Mouse (Mus musculus): ENCODE data around the gene Cbs. TPM values are rescaled to one million over a fixed set of nuclear protein-coding genes. Genes with fewer than 3 reads are reported as not detected.

The Cbs gene
- polyA plus RNA-seq, 1 experiment from 2014 or later, result 17.1 TPM

GRCm38 (mm10) chr17:31668306-31668705, 31.3 kb upstream of the Cbs start:
- no peaks in the 10 kb centered on the region for H3K4me1 ChIP-seq (ENCODE audit: control insufficient read depth, insufficient read depth, low read depth, low read length)
- H3K9ac ChIP-seq (ENCODE audit: low read depth, low read length), result no peak overlapping the region
- no peak overlapping the region for H3K27ac ChIP-seq (ENCODE audit: low read depth, low read length)
- no peak for ATAC-seq
- WGBS, result 75% methylated on average over 4 of the region's 9 CpGs
- H3K36me3 ChIP-seq (ENCODE audit: control insufficient read depth, insufficient read depth, low read length), result no peaks in the 10 kb centered on the region
- no peaks in the 10 kb centered on the region for H3K9me3 ChIP-seq (ENCODE audit: control insufficient read depth, low read length)
- no peak overlapping the region for H3K4me3 ChIP-seq (ENCODE audit: low read length)
- no peak overlapping the region for H3K4me2 ChIP-seq (ENCODE audit: low read length)
- no peaks in the 10 kb centered on the region for H3K27me3 ChIP-seq (replicated peaks; ENCODE audit: control insufficient read depth, insufficient read depth, low read length)

- no peaks in the 10 kb centered on the region for H3K36me3 ChIP-seq (ENCODE audit: control insufficient read depth, insufficient read depth, low read length)
- WGBS, result 15% methylated on average over 4 of the region's 4 CpGs
- H3K4me2 ChIP-seq (ENCODE audit: low read length), result no peak overlapping the region
- no peak overlapping the region for H3K9ac ChIP-seq (ENCODE audit: low read depth, low read length)
- no peaks in the 10 kb centered on the region for H3K4me1 ChIP-seq (ENCODE audit: control insufficient read depth, insufficient read depth, low read depth, low read length)
- no peaks in the 10 kb centered on the region for H3K27me3 ChIP-seq (replicated peaks; ENCODE audit: control insufficient read depth, insufficient read depth, low read length)
- no peaks in the 10 kb centered on the region for H3K9me3 ChIP-seq (ENCODE audit: control insufficient read depth, low read length)
- H3K4me3 ChIP-seq (ENCODE audit: low read length), result no peak overlapping the region
- H3K27ac ChIP-seq (ENCODE audit: low read depth, low read length), result no peak overlapping the region
- ATAC-seq, result peak; percentile 67; the same call in 1 of the 2 replicates
Measured at GRCm38 (mm10) chr17:31664760-31665159, 27.7 kb upstream of the Cbs start.

- H3K27ac ChIP-seq (ENCODE audit: low read depth, low read length), result no peak overlapping the region
Measured at GRCm38 (mm10) chr17:31662855-31663254, 25.8 kb upstream of the Cbs start.

GRCm38 (mm10) chr17:31660661-31661250, 23.7 kb upstream of the Cbs start:
- no peaks in the 10 kb centered on the region for H3K27me3 ChIP-seq (replicated peaks; ENCODE audit: control insufficient read depth, insufficient read depth, low read length)
- ATAC-seq, result no peak
- no peak overlapping the region for H3K27ac ChIP-seq (ENCODE audit: low read depth, low read length)
- H3K4me3 ChIP-seq (ENCODE audit: low read length), result no peak overlapping the region
- WGBS, result 68% methylated on average over 8 of the region's 8 CpGs
- H3K36me3 ChIP-seq (ENCODE audit: control insufficient read depth, insufficient read depth, low read length), result no peaks in the 10 kb centered on the region
- H3K4me1 ChIP-seq (ENCODE audit: control insufficient read depth, insufficient read depth, low read depth, low read length), result peaks cover 8% of the 10 kb centered on the region
- no peak overlapping the region for H3K9ac ChIP-seq (ENCODE audit: low read depth, low read length)
- no peak overlapping the region for H3K4me2 ChIP-seq (ENCODE audit: low read length)
- H3K9me3 ChIP-seq (ENCODE audit: control insufficient read depth, low read length), result no peaks in the 10 kb centered on the region

More at GRCm38 (mm10) chr17:31662855-31663254, 25.8 kb upstream of the Cbs start:
- no peaks in the 10 kb centered on the region for H3K36me3 ChIP-seq (ENCODE audit: control insufficient read depth, insufficient read depth, low read length)
- H3K9ac ChIP-seq (ENCODE audit: low read depth, low read length), result no peak overlapping the region
- no peaks in the 10 kb centered on the region; the same call in 1 of the 2 replicates for H3K4me1 ChIP-seq (ENCODE audit: control insufficient read depth, insufficient read depth, low read depth, low read length)
- no peaks in the 10 kb centered on the region for H3K9me3 ChIP-seq (ENCODE audit: control insufficient read depth, low read length)
- no peak overlapping the region for H3K4me3 ChIP-seq (ENCODE audit: low read length)
- H3K4me2 ChIP-seq (ENCODE audit: low read length), result no peak overlapping the region
- H3K27me3 ChIP-seq (replicated peaks; ENCODE audit: control insufficient read depth, insufficient read depth, low read length), result no peaks in the 10 kb centered on the region
- ATAC-seq, result no peak

- H3K4me3 ChIP-seq (ENCODE audit: low read length), result peak within 1 kb of the TSS; percentile 68
- peaks cover 8% of the 10 kb centered on the region for H3K4me1 ChIP-seq (ENCODE audit: control insufficient read depth, insufficient read depth, low read depth, low read length)
- H3K36me3 ChIP-seq (ENCODE audit: control insufficient read depth, insufficient read depth, low read length), result peaks cover 4% of the 10 kb centered on the region; the same call in 1 of the 2 replicates
- H3K27ac ChIP-seq (ENCODE audit: low read depth, low read length), result peak within 1 kb of the TSS; percentile 93
- ATAC-seq, result peak; percentile 99
- H3K4me2 ChIP-seq (ENCODE audit: low read length), result peak within 1 kb of the TSS; percentile 96
- H3K27me3 ChIP-seq (replicated peaks; ENCODE audit: control insufficient read depth, insufficient read depth, low read length), result no peaks in the 10 kb centered on the region
- WGBS, result under 1% methylated on average over 75 of the region's 77 CpGs
- peak within 1 kb of the TSS; percentile 93 for H3K9ac ChIP-seq (ENCODE audit: low read depth, low read length)
- no peaks in the 10 kb centered on the region for H3K9me3 ChIP-seq (ENCODE audit: control insufficient read depth, low read length)
Measured at GRCm38 (mm10) chr17:31658468-31659185, 21.6 kb upstream of the Cbs start, which contains the start of gene U2af1. TSS of gene U2af1 (minus strand) at chr17:31658892.

- no peak for ATAC-seq
- H3K9ac ChIP-seq (ENCODE audit: low read depth, low read length), result peak overlapping the region; percentile 93
- peak overlapping the region; percentile 63 for H3K4me2 ChIP-seq (ENCODE audit: low read length)
- H3K27me3 ChIP-seq (replicated peaks; ENCODE audit: control insufficient read depth, insufficient read depth, low read length), result no peaks in the 10 kb centered on the region
- H3K36me3 ChIP-seq (ENCODE audit: control insufficient read depth, insufficient read depth, low read length), result peaks cover 5% of the 10 kb centered on the region; the same call in 1 of the 2 replicates
- H3K4me1 ChIP-seq (ENCODE audit: control insufficient read depth, insufficient read depth, low read depth, low read length), result peaks cover 8% of the 10 kb centered on the region
- H3K9me3 ChIP-seq (ENCODE audit: control insufficient read depth, low read length), result no peaks in the 10 kb centered on the region
- WGBS, result 1% methylated on average over 26 of the region's 27 CpGs
- H3K27ac ChIP-seq (ENCODE audit: low read depth, low read length), result peak overlapping the region; percentile 86
- peak overlapping the region; percentile 68 for H3K4me3 ChIP-seq (ENCODE audit: low read length)
Measured at GRCm38 (mm10) chr17:31658136-31658467, 21.1 kb upstream of the Cbs start.

GRCm38 (mm10) chr17:31657141-31657983, 20.3 kb upstream of the Cbs start:
- H3K27ac ChIP-seq (ENCODE audit: low read depth, low read length), result no peak overlapping the region
- peaks cover 8% of the 10 kb centered on the region for H3K4me1 ChIP-seq (ENCODE audit: control insufficient read depth, insufficient read depth, low read depth, low read length)

GRCm38 (mm10) chr17:31656682-31657081, 19.6 kb upstream of the Cbs start:
- H3K27ac ChIP-seq (ENCODE audit: low read depth, low read length), result no peak overlapping the region
- peaks cover 17% of the 10 kb centered on the region; the same call in 1 of the 2 replicates for H3K36me3 ChIP-seq (ENCODE audit: control insufficient read depth, insufficient read depth, low read length)
- H3K9ac ChIP-seq (ENCODE audit: low read depth, low read length), result no peak overlapping the region
- H3K4me1 ChIP-seq (ENCODE audit: control insufficient read depth, insufficient read depth, low read depth, low read length), result peaks cover 8% of the 10 kb centered on the region
- 92% methylated on average over 5 of the region's 5 CpGs for whole genome bisulfite sequencing
- H3K4me3 ChIP-seq (ENCODE audit: low read length), result no peak overlapping the region
- no peaks in the 10 kb centered on the region for H3K27me3 ChIP-seq (replicated peaks; ENCODE audit: control insufficient read depth, insufficient read depth, low read length)
- ATAC-seq, result no peak
- H3K9me3 ChIP-seq (ENCODE audit: control insufficient read depth, low read length), result no peaks in the 10 kb centered on the region
- no peak overlapping the region; the same call in 1 of the 2 replicates for H3K4me2 ChIP-seq (ENCODE audit: low read length)

More at GRCm38 (mm10) chr17:31657141-31657983, 20.3 kb upstream of the Cbs start:
- Histone ChIP-seq H3K36me3 (ENCODE audit: control insufficient read depth, insufficient read depth, low read length) (peaks cover 10% of the 10 kb centered on the region; the same call in 1 of the 2 replicates), H3K9ac (ENCODE audit: low read depth, low read length) (peak overlapping the region; percentile 93), H3K9me3 (ENCODE audit: control insufficient read depth, low read length) (no peaks in the 10 kb centered on the region), H3K27me3 (replicated peaks; ENCODE audit: control insufficient read depth, insufficient read depth, low read length) (no peaks in the 10 kb centered on the region), H3K4me3 (ENCODE audit: low read length) (peak overlapping the region; percentile 68), H3K4me2 (ENCODE audit: low read length) (peak overlapping the region; percentile 63)
- 57% methylated on average over 12 of the region's 12 CpGs for whole genome bisulfite sequencing
- ATAC-seq, result no peak

- no peak overlapping the region for H3K4me2 ChIP-seq (ENCODE audit: low read length)
- H3K4me3 ChIP-seq (ENCODE audit: low read length), result no peak overlapping the region
- H3K4me1 ChIP-seq (ENCODE audit: control insufficient read depth, insufficient read depth, low read depth, low read length), result peaks cover 8% of the 10 kb centered on the region
- no peak overlapping the region for H3K9ac ChIP-seq (ENCODE audit: low read depth, low read length)
- peaks cover 29% of the 10 kb centered on the region for H3K36me3 ChIP-seq (ENCODE audit: control insufficient read depth, insufficient read depth, low read length)
- H3K27ac ChIP-seq (ENCODE audit: low read depth, low read length), result no peak overlapping the region
- WGBS, result 80% methylated on average over 4 of the region's 4 CpGs
- no peaks in the 10 kb centered on the region for H3K9me3 ChIP-seq (ENCODE audit: control insufficient read depth, low read length)
- no peak for ATAC-seq
- H3K27me3 ChIP-seq (replicated peaks; ENCODE audit: control insufficient read depth, insufficient read depth, low read length), result no peaks in the 10 kb centered on the region
Measured at GRCm38 (mm10) chr17:31655366-31655765, 18.3 kb upstream of the Cbs start.
